Mouse (Mus musculus) midbrain, embryonic 14.5 days (tissue): ENCODE results near the gene Iqck. TPM values are rescaled to one million over a fixed set of nuclear protein-coding genes. Genes with fewer than 3 reads are reported as not detected.

Experiments
- ATAC-seq: fragments of 200-750 bp; cut with Nextera tagmentation; 2 replicates; pipeline ENCODE4 v1.8.0; 2017; ENCODE audit warnings: moderate number of reproducible peaks, moderate library complexity; ENCODE audit not compliant: low FRiP score, low TSS enrichment
- DNase-seq: peaks from one replicate; pipeline ENCODE4 v3.0.0-alpha.2; 2015
- H3K27ac ChIP-seq: fragments of 300-500 bp; sonication (generic); replicated peaks from 2 replicates; pipeline ENCODE4 v1.5.1; 2014; ENCODE audit warnings: mild to moderate bottlenecking, low read depth, low read length, moderate library complexity
- H3K27me3 ChIP-seq: fragments of 300-500 bp; sonication (generic); 2 replicates; pipeline ENCODE4 v1.6.1; 2014; ENCODE audit warnings: low read length, control low read depth, mixed read lengths; ENCODE audit not compliant: control insufficient read depth, insufficient read depth
- H3K36me3 ChIP-seq: fragments of 300-500 bp; sonication (generic); 2 replicates; pipeline ENCODE4 v1.6.1; 2014; ENCODE audit warnings: low read length, control low read depth; ENCODE audit not compliant: control insufficient read depth, insufficient read depth
- H3K4me1 ChIP-seq: fragments of 300-500 bp; sonication (generic); 2 replicates; pipeline ENCODE4 v1.6.1; 2014; ENCODE audit warnings: mild to moderate bottlenecking, antibody characterized with exemption, low read length, control low read depth; ENCODE audit not compliant: control insufficient read depth, insufficient read depth
- H3K4me2 ChIP-seq: fragments of 300-500 bp; sonication (generic); 2 replicates; pipeline ENCODE4 v1.6.1; 2014; ENCODE audit warnings: mild to moderate bottlenecking, low read length, moderate library complexity
- H3K4me3 ChIP-seq: fragments of 300-500 bp; sonication (generic); replicated peaks from 2 replicates; pipeline ENCODE4 v1.5.1; 2014; ENCODE audit warnings: low read depth, low read length
- H3K9ac ChIP-seq: fragments of 300-500 bp; sonication (generic); replicated peaks from 2 replicates; pipeline ENCODE4 v1.6.1; 2014; ENCODE audit warnings: mild to moderate bottlenecking, low read length, moderate library complexity
- H3K9me3 ChIP-seq: fragments of 300-500 bp; sonication (generic); 2 replicates; pipeline ENCODE4 v1.6.1; 2016; ENCODE audit warnings: low read length, control low read depth, mixed read lengths; ENCODE audit not compliant: control insufficient read depth
- WGBS: fragments of 180-500 bp; shearing (Covaris S2); extraction: QIAGEN DNeasy Blood & Tissue Kit; methylation state at CpG from one replicate; pipeline ENCODE4 v1.1.7; 2014; 5-methylcytosine and 5-hydroxymethylcytosine counted together
- polyA plus RNA-seq: library from polyadenylated mRNA; unstranded; fragments of >200 nt; fragmentation: Nextera tagmentation; extraction: Ambion mirVana; gene quantifications from 2 replicates; pipeline ENCODE4 v1.2.1, GENCODE M21; 2014

Iqck gene
- polyA plus RNA-seq, 1 experiment from 2014 or later = 3.8 TPM

DNA sequence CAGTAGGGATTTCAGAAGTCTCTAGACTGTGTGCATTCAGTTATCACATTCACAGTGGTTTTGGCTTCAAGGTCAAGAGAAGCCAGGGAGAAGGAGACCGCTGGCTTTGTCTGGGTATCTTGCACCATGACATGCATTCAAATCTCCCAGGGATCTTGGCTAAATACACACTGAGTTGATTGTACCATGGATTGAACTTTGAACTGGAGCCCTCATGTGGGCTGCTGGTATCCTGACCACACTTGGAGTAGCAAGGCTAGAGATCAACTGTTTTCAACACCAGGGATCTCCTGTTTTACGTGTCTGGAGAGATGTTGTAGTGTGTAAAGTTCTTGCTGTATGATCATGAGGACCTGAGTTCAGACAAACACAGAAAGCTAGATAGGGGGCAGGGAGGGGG lies 144.3 kb downstream of the Iqck start:
- Histone ChIP-seq H3K4me2 (no peak overlapping the region), H3K4me1 (peaks cover 9% of the 10 kb centered on the region; the same call in 1 of the 2 replicates), H3K27ac (no peak overlapping the region), H3K36me3 (no peaks in the 10 kb centered on the region), H3K27me3 (no peaks in the 10 kb centered on the region), H3K9me3 (no peaks in the 10 kb centered on the region), H3K9ac (no peak overlapping the region), H3K4me3 (no peak overlapping the region)
- 81% methylated on average over 2 of the region's 2 CpGs for WGBS
- ATAC-seq (no peak), DNase-seq (no peak)

DNA sequence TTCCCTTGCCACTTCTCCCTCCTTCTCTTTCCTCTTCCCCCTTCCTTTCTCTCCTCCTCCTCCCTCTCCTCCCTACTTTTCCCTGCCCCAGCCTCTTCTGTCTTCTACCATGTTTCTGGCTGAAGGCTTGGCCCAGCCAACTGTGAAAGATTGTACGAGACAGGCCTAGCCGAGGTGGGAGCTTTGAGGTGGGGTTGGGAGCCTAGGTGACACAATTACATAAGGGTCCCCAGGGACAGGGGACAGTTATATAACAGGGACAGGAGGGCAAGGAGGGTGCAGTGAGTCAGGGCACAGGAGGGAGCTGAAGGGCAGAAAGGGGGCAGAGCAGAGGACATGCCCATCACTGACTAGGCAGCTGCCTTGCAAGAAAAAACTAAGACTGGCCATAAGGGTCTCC lies 146.4 kb downstream of the Iqck start:
- Histone ChIP-seq H3K9me3 (no peaks in the 10 kb centered on the region), H3K4me1 (no peaks in the 10 kb centered on the region), H3K36me3 (no peaks in the 10 kb centered on the region), H3K4me3 (no peak overlapping the region), H3K4me2 (no peak overlapping the region), H3K9ac (no peak overlapping the region), H3K27ac (no peak overlapping the region), H3K27me3 (no peaks in the 10 kb centered on the region)
- no peak for ATAC-seq
- 38% methylated on average over 2 of the region's 2 CpGs for WGBS
- no peak for DNase-seq

DNA sequence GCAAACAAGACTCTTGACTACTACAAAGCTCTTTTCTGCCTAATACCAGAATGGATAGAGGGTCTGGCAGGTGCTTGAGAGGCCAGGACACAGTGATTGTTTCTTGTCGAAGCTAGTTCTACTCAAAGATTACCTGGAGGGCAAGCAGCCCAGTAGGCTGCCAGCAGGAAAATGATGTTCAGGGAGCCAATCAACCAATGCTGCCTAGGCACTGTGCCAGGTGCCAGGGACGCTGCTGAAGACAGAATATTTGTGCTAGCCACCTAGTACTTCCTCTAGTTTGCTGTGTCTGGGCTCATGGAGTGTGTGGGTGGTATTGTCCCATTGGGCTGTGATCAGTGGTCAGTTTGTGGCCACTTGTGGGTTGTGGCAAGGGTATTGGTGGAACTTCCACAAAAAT lies 146.9 kb downstream of the Iqck start:
- DNase-seq (no peak), ATAC-seq (no peak)
- no peaks in the 10 kb centered on the region for H3K27me3 ChIP-seq
- WGBS = 67% methylated on average over 2 of the region's 2 CpGs
- H3K36me3 ChIP-seq = no peaks in the 10 kb centered on the region
- no peaks in the 10 kb centered on the region for H3K4me1 ChIP-seq
- H3K4me3 ChIP-seq = no peak overlapping the region
- no peak overlapping the region for H3K27ac ChIP-seq
- H3K4me2 ChIP-seq = no peak overlapping the region
- H3K9me3 ChIP-seq = no peaks in the 10 kb centered on the region
- no peak overlapping the region for H3K9ac ChIP-seq

DNA sequence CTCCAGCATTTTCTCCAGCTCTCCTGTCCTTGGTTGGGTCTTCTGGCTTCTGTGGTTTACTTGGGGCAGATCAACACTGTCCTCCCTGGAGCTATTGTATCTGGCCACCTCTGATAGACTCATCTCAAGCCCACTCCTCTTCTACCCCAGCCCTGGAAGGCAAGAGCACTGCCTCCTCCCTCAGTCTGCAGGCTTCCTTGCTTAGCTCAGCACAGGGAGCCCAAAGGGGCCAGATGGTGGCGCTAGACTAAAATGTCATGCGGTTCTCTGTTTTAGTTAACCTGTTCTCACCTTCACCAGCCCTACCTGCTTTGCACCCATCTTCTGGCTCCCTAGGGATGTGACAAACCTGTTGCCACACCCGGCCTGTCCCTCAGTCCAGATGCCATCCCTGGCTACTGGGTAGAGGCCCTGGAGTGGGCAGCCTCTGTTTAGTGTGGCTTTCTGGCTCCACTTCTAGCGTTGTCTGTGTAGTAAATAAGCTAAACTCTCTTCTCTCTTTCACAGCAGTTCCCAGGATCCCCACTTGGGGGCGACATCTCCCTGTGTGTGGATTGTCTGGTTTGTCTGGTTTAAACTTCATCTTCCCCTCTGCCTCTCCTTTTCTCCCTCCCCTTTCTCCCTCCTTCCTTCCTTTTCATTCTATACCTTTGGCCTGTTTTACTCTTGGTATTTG lies 155.4 kb downstream of the Iqck start:
- no peaks in the 10 kb centered on the region for H3K36me3 ChIP-seq
- ATAC-seq (no peak), DNase-seq (peak; percentile 87)
- 18% methylated on average over 5 of the region's 5 CpGs for WGBS
- no peaks in the 10 kb centered on the region for H3K27me3 ChIP-seq
- no peak overlapping the region for H3K4me2 ChIP-seq
- H3K9ac ChIP-seq = no peak overlapping the region
- no peak overlapping the region for H3K4me3 ChIP-seq
- H3K27ac ChIP-seq = no peak overlapping the region
- H3K4me1 ChIP-seq = no peaks in the 10 kb centered on the region
- H3K9me3 ChIP-seq = no peaks in the 10 kb centered on the region

DNA sequence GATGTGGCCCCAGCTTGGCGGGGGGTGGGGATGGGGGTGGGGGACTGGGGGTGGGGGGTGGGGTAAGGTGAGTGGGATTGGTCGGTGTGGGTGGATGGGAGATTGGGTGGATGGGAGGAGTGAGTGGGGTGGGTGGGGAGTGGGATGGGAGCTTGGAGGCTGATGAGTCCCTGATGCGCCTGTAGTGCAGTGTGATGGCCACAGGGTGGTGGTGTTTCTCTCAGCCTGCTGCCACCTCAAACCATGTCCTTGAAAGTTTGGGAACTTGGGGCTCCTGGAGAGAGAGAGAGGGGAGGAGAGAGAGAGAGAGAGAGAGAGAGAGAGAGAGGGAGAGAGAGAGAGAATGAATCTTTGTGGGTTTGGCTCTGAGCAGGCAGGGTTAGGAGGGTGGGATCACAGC lies 160.2 kb downstream of the Iqck start:
- no peak for ATAC-seq
- no peak overlapping the region for H3K4me3 ChIP-seq
- H3K9ac ChIP-seq = no peak overlapping the region
- no peaks in the 10 kb centered on the region for H3K36me3 ChIP-seq
- WGBS = 0% methylated on average over 3 of the region's 3 CpGs
- no peaks in the 10 kb centered on the region for H3K4me1 ChIP-seq
- H3K9me3 ChIP-seq = no peaks in the 10 kb centered on the region
- no peaks in the 10 kb centered on the region for H3K27me3 ChIP-seq
- H3K4me2 ChIP-seq = no peak overlapping the region
- no peak overlapping the region for H3K27ac ChIP-seq
- peak; percentile 80 for DNase-seq

DNA sequence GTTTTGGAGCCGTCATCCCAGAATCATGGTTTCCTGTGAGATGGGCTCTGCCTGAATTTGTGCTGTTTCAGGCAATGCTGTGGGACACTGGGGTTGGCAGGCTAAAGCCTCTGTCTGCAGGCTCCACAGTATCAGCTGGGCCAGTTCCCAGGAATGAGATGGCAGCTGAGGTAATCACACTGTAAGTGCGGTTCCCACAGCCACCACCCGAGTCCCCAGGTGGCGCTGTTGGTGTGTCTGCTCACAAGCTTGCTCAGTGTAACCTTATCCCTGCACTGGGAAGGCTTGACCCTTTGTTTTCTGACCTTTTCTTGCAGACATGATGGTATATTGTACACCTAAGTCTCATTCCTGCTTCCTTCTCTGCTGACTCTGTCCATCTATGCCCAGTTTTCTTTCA lies 164.0 kb downstream of the Iqck start:
- DNase-seq (peak; percentile 88), ATAC-seq (peak; percentile 71; the same call in 1 of the 2 replicates)
- H3K9me3 ChIP-seq = no peaks in the 10 kb centered on the region
- 20% methylated on average over 4 of the region's 4 CpGs for WGBS
- no peaks in the 10 kb centered on the region for H3K4me1 ChIP-seq
- H3K27me3 ChIP-seq = no peaks in the 10 kb centered on the region
- H3K4me3 ChIP-seq = no peak overlapping the region
- no peak overlapping the region for H3K27ac ChIP-seq
- no peak overlapping the region for H3K9ac ChIP-seq
- no peak overlapping the region for H3K4me2 ChIP-seq
- no peaks in the 10 kb centered on the region for H3K36me3 ChIP-seq

Other genes with a start within 250 kb of the Iqck start
- 200 and 209 TPM in 2 replicates for gene Gde1, start 150.0 kb upstream of the Iqck start, polyA plus RNA-seq
- gene Ccp110, start 143.2 kb upstream of the Iqck start, polyA plus RNA-seq = 17.4 and 20.1 TPM in 2 replicates
- 83.6 and 101 TPM in 2 replicates for gene Vps35l, start 115.5 kb upstream of the Iqck start, polyA plus RNA-seq
- 64.9 and 69.5 TPM in 2 replicates for gene Knop1, start 502 bp downstream of the Iqck start, polyA plus RNA-seq
- gene Gprc5b, start 139.5 kb downstream of the Iqck start, polyA plus RNA-seq = 7.1 and 11.7 TPM in 2 replicates